Mouse (Mus musculus) midbrain, embryonic 16.5 days (tissue): Measurements from ENCODE around the gene Pdx1. TPM values are rescaled to one million over a fixed set of nuclear protein-coding genes. Genes with fewer than 3 reads are reported as not detected.

Source experiments
- ATAC-seq: fragments of 200-750 bp; cut with Nextera tagmentation; 2 replicates; pipeline ENCODE4 v1.8.0; 2017; ENCODE audit warnings: moderate TSS enrichment
- H3K27ac ChIP-seq: fragments of 300-500 bp; sonication (generic); 2 replicates; pipeline ENCODE4 v1.5.1; 2014; ENCODE audit warnings: mild to moderate bottlenecking, low read length, mixed read lengths
- H3K27me3 ChIP-seq: fragments of 300-500 bp; sonication (generic); 2 replicates; pipeline ENCODE4 v1.6.1; 2014; ENCODE audit warnings: low read depth, low read length, mixed read lengths; ENCODE audit not compliant: control insufficient read depth, insufficient read depth
- H3K36me3 ChIP-seq: fragments of 300-500 bp; sonication (generic); 2 replicates; pipeline ENCODE4 v1.6.1; 2014; ENCODE audit warnings: mild to moderate bottlenecking, low read length, moderate library complexity, mixed read lengths; ENCODE audit not compliant: control insufficient read depth, insufficient read depth
- H3K4me1 ChIP-seq: fragments of 300-500 bp; sonication (generic); 2 replicates; pipeline ENCODE4 v1.6.1; 2014; ENCODE audit warnings: mild to moderate bottlenecking, low read length, mixed read lengths; ENCODE audit not compliant: control insufficient read depth, insufficient read depth
- H3K4me2 ChIP-seq: fragments of 300-500 bp; sonication (generic); 2 replicates; pipeline ENCODE4 v1.6.1; 2014; ENCODE audit warnings: mild to moderate bottlenecking, low read length, mixed read lengths
- H3K4me3 ChIP-seq: fragments of 300-500 bp; sonication (generic); 2 replicates; pipeline ENCODE4 v1.5.1; 2014; ENCODE audit warnings: low read depth, mild to moderate bottlenecking, low read length, moderate library complexity, mixed read lengths
- H3K9ac ChIP-seq: fragments of 300-500 bp; sonication (generic); 2 replicates; pipeline ENCODE4 v1.6.1; 2014; ENCODE audit warnings: low read depth, low read length, mixed read lengths
- H3K9me3 ChIP-seq: fragments of 300-500 bp; sonication (generic); replicated peaks from 2 replicates; pipeline ENCODE4 v1.6.1; 2014; ENCODE audit warnings: mild to moderate bottlenecking, low read length, mixed read lengths; ENCODE audit not compliant: control insufficient read depth, poor library complexity, severe bottlenecking
- WGBS: fragments of 180-500 bp; shearing (Covaris S2); extraction: QIAGEN DNeasy Blood & Tissue Kit; methylation state at CpG from one replicate; pipeline ENCODE4 v1.1.7; 2014; 5-methylcytosine and 5-hydroxymethylcytosine counted together
- polyA plus RNA-seq: library from polyadenylated mRNA; unstranded; fragments of >200 nt; fragmentation: Nextera tagmentation; extraction: Ambion mirVana; gene quantifications from 2 replicates; pipeline ENCODE4 v1.2.1, GENCODE M21; 2015

Gene Pdx1
- polyA plus RNA-seq, result not detected in 2 replicates

DNA sequence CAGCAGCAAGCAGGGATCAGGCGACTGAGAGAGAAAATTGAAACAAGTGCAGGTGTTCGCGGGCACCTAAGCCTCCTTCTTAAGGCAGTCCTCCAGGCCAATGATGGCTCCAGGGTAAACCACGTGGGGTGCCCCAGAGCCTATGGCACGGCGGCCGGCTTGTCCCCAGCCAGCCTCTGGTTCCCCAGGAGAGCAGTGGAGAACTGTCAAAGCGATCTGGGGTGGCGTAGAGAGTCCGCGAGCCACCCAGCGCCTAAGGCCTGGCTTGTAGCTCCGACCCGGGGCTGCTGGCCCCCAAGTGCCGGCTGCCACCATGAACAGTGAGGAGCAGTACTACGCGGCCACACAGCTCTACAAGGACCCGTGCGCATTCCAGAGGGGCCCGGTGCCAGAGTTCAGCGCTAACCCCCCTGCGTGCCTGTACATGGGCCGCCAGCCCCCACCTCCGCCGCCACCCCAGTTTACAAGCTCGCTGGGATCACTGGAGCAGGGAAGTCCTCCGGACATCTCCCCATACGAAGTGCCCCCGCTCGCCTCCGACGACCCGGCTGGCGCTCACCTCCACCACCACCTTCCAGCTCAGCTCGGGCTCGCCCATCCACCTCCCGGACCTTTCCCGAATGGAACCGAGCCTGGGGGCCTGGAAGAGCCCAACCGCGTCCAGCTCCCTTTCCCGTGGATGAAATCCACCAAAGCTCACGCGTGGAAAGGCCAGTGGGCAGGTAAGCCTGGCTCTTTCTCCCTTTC, at the start of gene Pdx1:
Pdx1 (plus strand) TSS at position 34 of the 747 bp plus-strand sequence.
- Histone ChIP-seq H3K4me1 (no peaks in the 10 kb centered on the region), H3K9me3 (no peaks in the 10 kb centered on the region), H3K4me2 (no peak within 1 kb of the TSS), H3K36me3 (no peaks in the 10 kb centered on the region), H3K27me3 (peaks cover 85% of the 10 kb centered on the region), H3K9ac (no peak within 1 kb of the TSS), H3K4me3 (no peak within 1 kb of the TSS), H3K27ac (no peak within 1 kb of the TSS)
- under 1% methylated on average over 44 of the region's 44 CpGs for WGBS
- ATAC-seq, result no peak

GRCm38 (mm10) chr5:147227354-147228112, 42.2 kb upstream of the Pdx1 start:
- H3K9me3 ChIP-seq, result no peaks in the 10 kb centered on the region
- peak; percentile 80 for ATAC-seq
- H3K4me2 ChIP-seq, result no peak overlapping the region
- peaks cover 48% of the 10 kb centered on the region for H3K27me3 ChIP-seq
- no peak overlapping the region for H3K9ac ChIP-seq
- WGBS, result 17% methylated on average over 25 of the region's 25 CpGs
- no peak overlapping the region for H3K27ac ChIP-seq
- no peaks in the 10 kb centered on the region for H3K4me1 ChIP-seq
- no peak overlapping the region for H3K4me3 ChIP-seq
- H3K36me3 ChIP-seq, result no peaks in the 10 kb centered on the region

GRCm38 (mm10) chr5:147235406-147236309, 34.1 kb upstream of the Pdx1 start:
- Histone ChIP-seq H3K4me1 (no peaks in the 10 kb centered on the region), H3K27me3 (no peaks in the 10 kb centered on the region), H3K9ac (no peak overlapping the region), H3K36me3 (no peaks in the 10 kb centered on the region), H3K9me3 (no peaks in the 10 kb centered on the region), H3K4me3 (no peak overlapping the region), H3K27ac (no peak overlapping the region), H3K4me2 (no peak overlapping the region)
- 87% methylated on average over 21 of the region's 21 CpGs for WGBS
- no peak for ATAC-seq

GRCm38 (mm10) chr5:147243908-147244307, 25.9 kb upstream of the Pdx1 start:
- Histone ChIP-seq H3K4me1 (no peaks in the 10 kb centered on the region), H3K9ac (no peak overlapping the region), H3K4me3 (no peak overlapping the region), H3K27me3 (no peaks in the 10 kb centered on the region; the same call in 1 of the 2 replicates), H3K27ac (no peak overlapping the region), H3K4me2 (no peak overlapping the region), H3K9me3 (no peaks in the 10 kb centered on the region), H3K36me3 (no peaks in the 10 kb centered on the region)
- WGBS, result 90% methylated on average over 7 of the region's 7 CpGs
- ATAC-seq, result no peak

GRCm38 (mm10) chr5:147260189-147260588, 9.6 kb upstream of the Pdx1 start:
- H3K4me2 ChIP-seq, result no peak overlapping the region
- peaks cover 14% of the 10 kb centered on the region for H3K27me3 ChIP-seq
- H3K9me3 ChIP-seq, result no peaks in the 10 kb centered on the region
- WGBS, result 91% methylated on average over 1 of the region's 1 CpGs
- H3K9ac ChIP-seq, result no peak overlapping the region
- no peak for ATAC-seq
- H3K4me1 ChIP-seq, result no peaks in the 10 kb centered on the region
- no peak overlapping the region for H3K4me3 ChIP-seq
- H3K27ac ChIP-seq, result no peak overlapping the region
- H3K36me3 ChIP-seq, result no peaks in the 10 kb centered on the region

DNA sequence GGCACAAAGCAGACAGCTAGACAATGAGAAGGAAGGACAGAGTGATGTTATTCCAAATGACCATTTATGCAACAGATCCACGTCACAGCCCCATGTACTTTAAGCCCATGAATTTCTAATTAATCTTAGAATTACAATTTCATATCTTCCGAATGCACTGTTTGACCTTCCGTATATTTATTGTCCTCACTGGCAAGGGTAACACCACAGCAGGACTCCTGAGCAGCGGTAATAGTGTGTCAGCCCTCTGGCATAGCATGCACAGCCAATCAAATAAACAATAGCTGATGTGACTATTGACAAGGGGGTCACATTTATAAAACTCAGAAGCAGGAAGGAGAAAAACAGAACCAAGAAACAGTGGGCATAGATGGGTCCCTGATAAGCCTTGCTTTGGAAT, 9.0 kb upstream of the Pdx1 start:
- Histone ChIP-seq H3K9ac (no peak overlapping the region), H3K9me3 (no peaks in the 10 kb centered on the region), H3K4me3 (no peak overlapping the region), H3K4me2 (no peak overlapping the region), H3K27me3 (peaks cover 20% of the 10 kb centered on the region), H3K27ac (no peak overlapping the region), H3K4me1 (no peaks in the 10 kb centered on the region), H3K36me3 (no peaks in the 10 kb centered on the region)
- no peak for ATAC-seq
- 72% methylated on average over 4 of the region's 4 CpGs for WGBS

DNA sequence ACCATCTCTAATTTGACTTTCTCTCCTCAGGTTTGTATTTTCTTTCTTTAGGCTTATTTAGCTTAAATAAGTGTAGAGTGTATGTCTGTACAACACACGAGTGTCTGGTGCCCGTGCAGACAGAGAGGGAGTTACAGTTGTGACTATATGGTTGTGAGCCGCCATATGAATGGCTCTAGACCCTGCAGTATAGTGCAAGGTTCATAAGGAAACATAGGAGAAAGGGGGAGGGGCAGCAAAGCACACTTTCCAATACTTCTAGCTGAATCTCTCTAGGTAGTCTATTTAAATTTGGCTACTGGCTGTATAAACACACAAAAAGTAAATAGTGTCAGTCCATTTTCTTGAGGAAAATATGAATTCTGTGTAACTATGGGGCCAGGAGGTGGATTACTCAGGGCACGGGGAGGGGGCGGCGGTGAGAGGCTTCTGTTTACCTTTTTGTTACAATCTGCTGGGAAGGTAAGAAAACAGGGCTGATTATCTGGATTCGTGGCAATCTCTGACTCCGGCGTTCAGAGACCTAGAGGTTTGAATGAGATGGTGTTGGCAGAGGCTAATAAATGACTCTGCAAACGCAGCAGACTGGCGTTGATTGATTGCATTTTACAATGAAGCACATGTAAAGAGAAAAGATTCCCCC, 7.7 kb upstream of the Pdx1 start:
- Histone ChIP-seq H3K27ac (no peak overlapping the region), H3K9me3 (no peaks in the 10 kb centered on the region), H3K36me3 (no peaks in the 10 kb centered on the region), H3K27me3 (peaks cover 28% of the 10 kb centered on the region), H3K4me3 (no peak overlapping the region), H3K9ac (no peak overlapping the region), H3K4me2 (no peak overlapping the region), H3K4me1 (no peaks in the 10 kb centered on the region)
- 75% methylated on average over 11 of the region's 11 CpGs for WGBS
- no peak for ATAC-seq

DNA sequence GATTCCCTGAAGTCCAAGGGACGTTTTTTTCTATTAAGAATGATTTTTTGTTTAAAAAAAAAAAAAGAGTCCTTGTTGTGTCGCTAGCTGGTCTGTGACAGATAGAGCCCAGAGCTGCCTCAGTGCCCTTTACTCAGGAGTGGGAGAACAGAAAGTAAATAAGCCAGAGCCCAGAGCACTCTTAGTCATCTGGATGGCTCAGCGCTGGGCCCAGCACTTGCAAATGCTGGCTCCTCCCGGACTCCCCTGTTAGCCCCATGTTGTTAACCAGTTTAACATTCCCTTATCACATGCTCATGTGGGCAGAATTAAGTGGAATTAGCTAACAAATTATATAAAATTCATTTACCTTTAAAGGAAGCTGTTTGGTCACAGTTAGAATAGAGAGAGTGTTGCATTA, 5.8 kb upstream of the Pdx1 start:
- no peak overlapping the region for H3K27ac ChIP-seq
- no peak for ATAC-seq
- WGBS, result 54% methylated on average over 4 of the region's 4 CpGs
- H3K9ac ChIP-seq, result no peak overlapping the region
- H3K27me3 ChIP-seq, result peaks cover 46% of the 10 kb centered on the region
- no peaks in the 10 kb centered on the region for H3K36me3 ChIP-seq
- H3K9me3 ChIP-seq, result no peaks in the 10 kb centered on the region
- H3K4me2 ChIP-seq, result no peak overlapping the region
- H3K4me3 ChIP-seq, result no peak overlapping the region
- H3K4me1 ChIP-seq, result no peaks in the 10 kb centered on the region
